Mouse (Mus musculus) erythroblast, adult 5-6 weeks (primary cell): Measurements from ENCODE around the gene Tbl2. TPM values are rescaled to one million over a fixed set of nuclear protein-coding genes. Genes with fewer than 3 reads are reported as not detected.

ENCODE experiments used
- ATAC-seq: replicated peaks from 2 replicates; pipeline ENCODE4 v1.8.0; 2016; ENCODE audit warnings: moderate number of reproducible peaks, mild to moderate bottlenecking, moderate TSS enrichment, inconsistent platforms; ENCODE audit not compliant: poor library complexity, low FRiP score, severe bottlenecking
- total RNA-seq, 2 experiments: library from RNA; stranded (forward) in 1 of 2; stranded (reverse) in 1 of 2; fragments of 150-400 nt in 1 of 2; fragments of 200-764, 138-1000 nt in 1 of 2; gene quantifications; 2 replicates each; pipeline versions ENCODE4 v1.2.3 to v1.2.4; 2015 to 2017; ENCODE audit warnings: low replicate concordance in 2 of 2

Tbl2 gene
- total RNA-seq (2015; ENCODE audit: low replicate concordance) (1.5 and 3.6 TPM in 2 replicates), total RNA-seq (2017; ENCODE audit: low replicate concordance) (2.8 and 3.7 TPM in 2 replicates)

GRCm38 (mm10) chr5:135149053-135149819, at the start of gene Tbl2:
Gene Tbl2, plus strand, starts transcription at chr5:135149657.
- ATAC-seq = peak; percentile 91

GRCm38 (mm10) chr5:135100981-135101380, 48.5 kb upstream of the Tbl2 start:
- no peak for ATAC-seq

- no peak for ATAC-seq
Measured at GRCm38 (mm10) chr5:135103999-135104660, 45.3 kb upstream of the Tbl2 start.

- ATAC-seq = peak; percentile 73
Measured at GRCm38 (mm10) chr5:135106758-135107256, 42.6 kb upstream of the Tbl2 start.

GRCm38 (mm10) chr5:135107521-135108501, 41.6 kb upstream of the Tbl2 start:
- no peak for ATAC-seq

- ATAC-seq = no peak
Measured at GRCm38 (mm10) chr5:135109017-135109416, 40.4 kb upstream of the Tbl2 start.

GRCm38 (mm10) chr5:135109426-135109825, 40.0 kb upstream of the Tbl2 start:
- ATAC-seq = no peak

GRCm38 (mm10) chr5:135109976-135110375, 39.5 kb upstream of the Tbl2 start:
- no peak for ATAC-seq

- no peak for ATAC-seq
Measured at GRCm38 (mm10) chr5:135113782-135114181, 35.7 kb upstream of the Tbl2 start.

- ATAC-seq = no peak
Measured at GRCm38 (mm10) chr5:135115241-135115640, 34.2 kb upstream of the Tbl2 start.

- peak; percentile 66; the same call in 1 of the 2 replicates for ATAC-seq
Measured at GRCm38 (mm10) chr5:135118589-135119081, 30.8 kb upstream of the Tbl2 start.

GRCm38 (mm10) chr5:135120753-135121152, 28.7 kb upstream of the Tbl2 start:
- no peak for ATAC-seq

GRCm38 (mm10) chr5:135126121-135126520, 23.3 kb upstream of the Tbl2 start:
- ATAC-seq = no peak

- no peak for ATAC-seq
Measured at GRCm38 (mm10) chr5:135127669-135128068, 21.8 kb upstream of the Tbl2 start.

- no peak for ATAC-seq
Measured at GRCm38 (mm10) chr5:135129747-135130146, 19.7 kb upstream of the Tbl2 start.

- peak; percentile 63 for ATAC-seq
Measured at GRCm38 (mm10) chr5:135133736-135134405, 15.6 kb upstream of the Tbl2 start.

- 0 out of 2 replicates have a peak, but pooled peaks have one; percentile 16 for ATAC-seq
Measured at GRCm38 (mm10) chr5:135134534-135134933, 14.9 kb upstream of the Tbl2 start.

- ATAC-seq = no peak
Measured at GRCm38 (mm10) chr5:135139881-135140280, 9.6 kb upstream of the Tbl2 start.

GRCm38 (mm10) chr5:135144469-135144868, 5.0 kb upstream of the Tbl2 start:
- no peak for ATAC-seq
